Mouse (Mus musculus) liver, embryonic 12.5 days (tissue): Measurements from ENCODE around the gene Nfyc. TPM values are rescaled to one million over a fixed set of nuclear protein-coding genes. Genes with fewer than 3 reads are reported as not detected.

Source experiments
- microRNA counts: library from miRNA; unstranded; fragments of <30 nt; microRNA quantifications from one replicate; lab custom pipeline; 2017
- microRNA-seq: library from miRNA; unstranded; fragments of <30 nt; microRNA quantifications from one replicate; pipeline ENCODE4, GENCODE M21; 2017
- polyA plus RNA-seq: library from polyadenylated mRNA; unstranded; fragments of >200 nt; fragmentation: Nextera tagmentation; extraction: Ambion mirVana; gene quantifications from 2 replicates; pipeline ENCODE4 v1.2.1, GENCODE M21; 2016

Nfyc gene
- polyA plus RNA-seq, 1 experiment from 2014 or later = 64.2 TPM

MicroRNAs encoded within 50 kb of the gene (microRNA counts, 519-probe panel; counts per million panel counts)
- microRNA mmu-miR-30e (lab: Ali Mortazavi, UCI) = 582 counts per million, percentile 70 among the panel's probes with 10 or more counts

Small RNAs within 50 kb of the gene (microRNA-seq; reads per million reads assigned to microRNA genes)
- gene Gm23936 = not detected
- gene Mir30c-1 = 122 reads per million, percentile 48 among the genes with 10 or more reads in this experiment
- gene Mir30e = not detected
- not detected for gene Mir30f

Other genes starting within 250 kb of the Nfyc start
- not detected in 2 replicates for gene Gm8439, start 242.8 kb downstream of the Nfyc start, polyA plus RNA-seq
- 286 and 295 TPM in 2 replicates for gene Cited4, start 165.0 kb downstream of the Nfyc start, polyA plus RNA-seq
- 0.20 and 0.44 TPM in 2 replicates for gene Kcnq4, start 83.0 kb downstream of the Nfyc start, polyA plus RNA-seq
- gene Rims3, start 23.2 kb upstream of the Nfyc start, polyA plus RNA-seq = 0.23 and 0.30 TPM in 2 replicates
- gene Exo5, start 93.4 kb upstream of the Nfyc start, polyA plus RNA-seq = 9.8 and 11.7 TPM in 2 replicates
- gene Zfp69, start 120.1 kb upstream of the Nfyc start, polyA plus RNA-seq = 3.1 and 3.5 TPM in 2 replicates
- gene Smap2, start 185.7 kb upstream of the Nfyc start, polyA plus RNA-seq = 45.5 and 46.9 TPM in 2 replicates
- 2.7 and 3.7 TPM in 2 replicates for gene Col9a2, start 207.8 kb upstream of the Nfyc start, polyA plus RNA-seq